Mouse (Mus musculus): ENCODE data around the gene Yipf2.

Yipf2 gene

DNA sequence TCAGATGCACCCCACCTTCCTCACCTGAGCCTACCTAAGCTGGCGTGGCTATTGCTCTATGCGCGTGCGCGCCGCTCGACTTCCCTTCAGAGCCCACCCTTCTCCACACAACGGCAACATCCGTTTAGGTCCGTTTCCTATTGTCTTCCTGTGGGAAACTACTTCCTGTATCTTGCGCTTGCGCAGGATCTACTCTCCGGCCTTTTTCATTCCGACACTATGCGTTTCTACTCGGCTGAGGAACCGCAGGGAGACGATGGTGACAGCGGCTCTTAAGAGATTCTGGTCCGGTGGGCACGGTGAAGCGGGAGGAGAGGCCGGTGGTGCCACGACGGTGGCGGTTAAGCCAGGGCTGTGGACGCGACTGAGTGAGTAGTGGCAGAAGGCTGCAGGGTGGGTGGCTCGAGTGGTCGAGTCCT is at the start of gene Yipf2, which contains the start of gene Timm29:
Gene Yipf2, minus strand, starts transcription at position 126 of the 419 bp plus-strand sequence.
Gene Timm29, plus strand, starts transcription at position 20 of the 419 bp plus-strand sequence.
- DNase-seq (ENCODE audit: low spot score in 2 of 2): peak; percentile 95 to 97

DNA sequence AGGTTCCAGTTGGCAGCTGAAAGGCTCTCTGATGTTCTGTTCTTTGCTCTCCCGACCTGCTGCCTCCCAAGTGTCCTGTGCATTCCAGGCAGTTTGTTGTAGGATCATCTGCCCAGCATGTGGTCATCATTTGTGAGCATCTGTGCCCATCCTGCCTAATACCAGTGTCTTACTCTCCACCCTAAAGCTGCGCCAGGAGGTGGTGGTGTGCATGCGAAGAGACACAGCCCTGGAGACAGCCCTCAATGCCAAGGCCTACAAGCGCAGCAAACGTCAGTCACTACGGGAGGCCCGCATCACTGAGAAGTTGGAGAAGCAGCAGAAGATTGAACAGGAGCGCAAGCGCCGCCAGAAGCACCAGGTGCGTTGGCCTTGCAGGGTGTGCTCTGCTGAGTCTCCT is 46.4 kb upstream of the Yipf2 start:
- DNase-seq (ENCODE audit: low spot score in 2 of 2): no peak

DNA sequence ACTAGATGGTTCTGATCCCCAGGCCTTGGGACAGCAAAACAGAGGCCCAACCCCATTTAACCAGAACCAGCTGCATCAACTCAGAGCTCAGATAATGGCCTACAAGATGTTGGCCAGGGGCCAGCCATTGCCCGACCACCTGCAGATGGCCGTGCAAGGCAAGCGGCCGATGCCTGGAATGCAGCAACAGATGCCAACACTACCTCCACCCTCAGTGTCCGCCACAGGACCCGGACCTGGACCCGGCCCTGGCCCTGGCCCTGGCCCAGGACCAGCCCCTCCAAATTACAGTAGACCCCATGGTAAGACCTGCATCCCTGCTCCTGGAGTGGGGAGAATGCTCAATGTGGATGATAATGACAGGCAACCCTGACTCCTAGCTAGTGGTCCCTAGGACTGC is 43.0 kb upstream of the Yipf2 start:
- DNase-seq (ENCODE audit: low spot score in 2 of 2): no peak

DNA sequence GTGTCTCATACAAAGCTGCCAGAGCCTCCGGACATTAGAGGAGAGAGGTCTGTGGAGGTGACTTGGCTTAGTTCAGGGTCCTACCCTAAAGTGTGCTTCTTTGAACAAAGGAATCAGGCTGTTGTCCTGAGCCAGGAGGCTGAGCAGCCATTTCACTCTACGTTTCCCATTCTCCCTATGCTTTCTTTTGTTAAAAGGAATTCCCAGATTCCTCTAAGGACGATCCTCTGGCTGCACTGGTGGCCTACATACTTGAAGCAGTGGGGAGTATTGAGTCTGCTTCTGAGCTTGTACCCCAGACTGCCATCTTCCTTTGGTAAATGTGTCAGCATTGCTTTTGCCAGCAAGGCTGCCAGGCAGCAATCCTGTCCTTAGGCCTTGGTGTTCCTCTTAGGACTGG is 40.5 kb upstream of the Yipf2 start:
- no peak for DNase-seq (ENCODE audit: low spot score in 2 of 2)

GRCm38 (mm10) chr9:21630673-21631072 is 38.0 kb upstream of the Yipf2 start:
- peak in 1 of 2 experiments; percentile 62 for DNase-seq (ENCODE audit: low spot score in 2 of 2)

DNA sequence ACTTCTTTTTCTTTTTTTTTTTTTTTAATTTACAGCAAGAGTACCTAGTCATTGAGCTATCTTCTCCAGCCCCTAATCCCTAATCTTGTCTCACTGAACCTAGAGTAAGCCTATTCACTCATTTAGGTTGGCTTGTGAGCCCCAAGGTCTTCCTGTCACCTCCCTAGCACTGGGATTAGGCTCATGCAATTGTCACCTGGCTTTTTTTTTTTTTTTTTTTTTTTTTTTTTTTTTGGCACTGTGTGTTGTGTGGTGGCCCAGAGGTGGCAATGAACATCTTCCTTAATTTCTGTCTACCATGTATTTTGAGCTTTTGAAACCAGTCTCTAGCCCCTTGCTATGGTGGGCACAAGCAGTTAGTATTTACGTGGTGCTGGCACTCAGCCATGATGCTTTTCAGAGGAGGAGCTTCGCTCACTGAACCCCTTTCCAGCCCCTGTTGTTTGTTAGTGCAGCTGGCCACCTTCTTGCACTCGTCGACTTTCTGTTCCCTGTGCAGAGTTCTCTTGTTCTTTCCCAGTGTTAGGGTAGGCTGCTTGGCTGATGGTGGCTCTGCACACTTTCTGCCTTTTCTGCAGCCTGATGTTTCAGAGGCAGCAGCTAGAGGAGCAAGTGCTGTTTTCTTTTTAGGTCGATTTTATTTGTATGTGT is 34.6 kb upstream of the Yipf2 start:
- DNase-seq (ENCODE audit: low spot score in 2 of 2): no peak

DNA sequence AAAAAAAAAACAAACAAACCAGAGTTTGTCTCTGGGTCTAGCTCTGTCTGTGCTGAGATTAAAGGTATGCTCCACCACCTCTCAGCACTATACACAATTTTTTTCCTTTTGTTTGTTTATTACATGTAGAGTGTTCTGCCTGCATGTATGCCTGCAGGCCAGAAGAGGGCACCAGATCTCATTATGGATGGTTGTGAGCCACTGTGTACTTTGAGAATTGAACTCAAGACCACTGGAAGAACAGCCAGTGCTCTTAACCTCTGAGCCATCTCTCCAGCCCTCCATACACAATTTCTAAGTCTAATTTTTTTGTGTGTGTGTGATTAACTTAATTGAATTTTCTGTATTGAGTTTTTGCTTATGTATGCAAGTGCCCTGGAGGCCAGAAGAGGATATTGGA is 33.9 kb upstream of the Yipf2 start:
- DNase-seq (ENCODE audit: low spot score in 2 of 2): no peak

GRCm38 (mm10) chr9:21625342-21626339 is 33.0 kb upstream of the Yipf2 start:
- no peak for DNase-seq (ENCODE audit: low spot score in 2 of 2)

DNA sequence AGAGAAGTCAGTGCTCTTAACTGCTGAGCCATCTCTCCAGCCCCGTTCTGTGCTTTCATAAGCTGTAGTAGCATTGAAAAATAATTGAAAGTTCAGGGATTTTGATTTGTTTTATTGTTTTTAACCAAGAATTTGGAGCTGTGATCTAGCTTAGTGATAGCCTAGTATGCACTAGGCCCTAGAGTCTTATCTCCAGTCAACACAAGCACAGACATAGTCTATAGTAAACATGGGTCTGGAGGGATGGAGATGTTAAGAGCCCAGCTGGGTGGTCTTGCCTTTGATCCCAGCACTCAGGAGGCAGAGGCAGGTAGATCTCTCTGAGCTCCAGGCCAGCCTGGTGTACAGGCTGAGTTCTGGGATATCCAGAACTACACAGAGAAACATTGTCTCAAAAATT is 30.0 kb upstream of the Yipf2 start:
- DNase-seq (ENCODE audit: low spot score in 2 of 2): no peak

DNA sequence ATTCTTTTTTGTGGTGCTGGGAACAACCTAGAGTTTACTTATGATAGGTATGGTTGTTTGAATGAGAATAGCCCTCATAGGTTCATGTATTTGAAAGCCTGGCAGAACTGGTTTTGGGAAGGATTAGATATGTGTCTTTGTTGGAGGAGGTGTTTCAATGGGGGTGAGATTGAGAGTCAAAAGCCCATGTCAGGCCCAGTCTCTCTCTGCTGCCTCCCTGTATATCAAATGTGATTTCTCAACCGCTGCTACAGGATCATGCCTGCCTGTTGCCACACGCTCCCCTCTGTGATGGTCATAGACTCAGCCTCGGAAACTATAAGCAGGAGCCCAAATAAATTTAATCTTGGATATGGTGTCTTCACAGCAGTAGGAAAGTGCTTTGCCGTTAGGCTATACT is 27.6 kb upstream of the Yipf2 start:
- DNase-seq (ENCODE audit: low spot score in 2 of 2): no peak

- DNase-seq (ENCODE audit: low spot score in 2 of 2): no peak
Measured at GRCm38 (mm10) chr9:21617066-21617465, 24.4 kb upstream of the Yipf2 start.

DNA sequence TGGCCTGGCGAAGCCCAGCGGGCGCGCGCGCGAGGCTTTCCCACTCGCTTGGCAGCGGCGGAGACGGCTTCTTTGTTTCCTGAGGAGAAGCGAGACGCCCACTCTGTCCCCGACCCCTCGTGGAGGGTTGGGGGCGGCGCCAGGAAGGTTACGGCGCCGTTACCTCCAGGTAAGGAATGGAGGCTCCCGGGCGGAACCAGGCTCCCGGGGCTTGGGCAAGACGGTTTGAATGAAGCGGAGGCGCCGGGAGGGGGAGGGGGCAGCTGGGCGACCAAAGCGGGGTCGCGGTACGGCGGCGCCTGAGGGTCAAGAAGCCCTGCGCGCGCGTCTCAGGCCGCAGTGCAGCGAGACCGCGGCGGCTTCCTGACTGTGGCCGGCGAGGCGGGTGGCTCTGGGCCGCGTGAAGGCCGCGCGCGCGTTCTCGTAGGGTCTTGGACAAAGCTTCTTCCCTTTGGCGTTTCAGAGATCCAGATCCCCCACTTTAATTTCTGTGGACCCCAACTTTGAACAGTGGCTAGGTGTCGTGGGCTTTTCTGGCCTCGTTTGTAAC is 23.7 kb upstream of the Yipf2 start:
- DNase-seq (ENCODE audit: low spot score in 2 of 2): peak; percentile 81 to 84

DNA sequence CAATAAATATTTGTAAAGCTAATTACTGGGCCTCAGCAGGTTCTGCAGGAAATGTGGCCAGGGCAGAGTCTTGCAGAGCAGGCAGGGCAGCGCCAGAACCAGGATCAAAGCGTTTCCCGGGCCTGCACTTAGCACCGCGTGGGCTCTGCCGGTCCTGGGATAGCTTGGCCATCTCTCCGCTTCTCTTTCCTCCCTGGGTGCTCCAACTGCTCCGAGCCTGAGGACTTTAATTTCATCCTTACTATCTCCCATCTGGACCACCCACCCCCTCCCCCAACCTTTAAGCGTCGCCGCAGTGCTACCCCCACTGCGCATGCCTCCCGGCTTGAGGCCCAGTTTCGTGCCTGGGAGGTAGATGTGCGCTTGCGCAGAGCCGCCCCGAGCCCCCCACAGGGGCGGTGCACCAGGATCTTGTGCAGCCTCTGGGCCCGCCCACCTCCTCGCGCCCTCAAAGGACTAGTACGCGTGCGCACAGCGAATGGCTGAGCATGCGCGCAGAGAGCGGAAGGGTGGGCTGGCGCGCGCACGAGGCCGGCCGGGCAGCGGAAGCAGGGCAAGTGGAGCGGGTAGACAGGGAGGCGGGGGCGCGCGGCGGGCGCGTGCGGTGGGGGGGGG is 23.1 kb upstream of the Yipf2 start, which contains the start of gene Smarca4:
Gene Smarca4, plus strand, starts transcription at position 553 of the 615 bp plus-strand sequence.
- DNase-seq (ENCODE audit: low spot score in 2 of 2): peak; percentile 100

DNA sequence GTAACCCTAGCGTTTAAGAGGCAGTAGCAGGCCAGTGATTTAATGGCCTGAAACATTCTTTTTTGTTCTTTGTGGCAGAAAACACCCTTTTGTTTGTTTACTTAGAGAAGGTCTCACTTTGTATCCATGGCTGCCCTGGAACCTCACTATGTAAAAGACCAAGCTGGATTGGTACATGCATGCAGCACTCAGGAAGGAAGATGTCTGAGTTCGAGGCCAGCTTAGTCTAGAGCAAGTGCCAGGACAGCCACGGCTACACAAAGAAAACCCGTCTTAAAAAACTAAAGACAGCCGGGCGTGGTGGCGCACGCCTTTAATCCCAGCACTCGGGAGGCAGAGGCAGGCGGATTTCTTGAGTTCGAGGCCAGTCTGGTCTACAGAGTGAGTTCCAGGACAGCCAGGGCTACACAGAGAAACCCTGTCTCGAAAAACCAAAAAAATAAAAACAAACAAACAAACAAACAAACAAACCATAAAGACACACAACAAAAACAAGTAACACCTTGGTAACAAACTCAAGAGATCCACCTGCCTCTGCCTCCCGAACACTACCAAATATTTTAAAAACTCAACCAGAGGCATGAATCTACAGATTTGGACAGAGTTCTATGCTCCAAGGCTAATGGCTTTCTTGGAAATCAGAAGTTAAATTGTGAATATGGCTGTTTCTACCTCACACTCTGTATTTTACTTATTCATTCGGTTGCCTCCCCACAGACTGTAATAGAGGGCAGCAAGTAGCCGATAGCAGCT is 22.4 kb upstream of the Yipf2 start:
- no peak for DNase-seq (ENCODE audit: low spot score in 2 of 2)

DNA sequence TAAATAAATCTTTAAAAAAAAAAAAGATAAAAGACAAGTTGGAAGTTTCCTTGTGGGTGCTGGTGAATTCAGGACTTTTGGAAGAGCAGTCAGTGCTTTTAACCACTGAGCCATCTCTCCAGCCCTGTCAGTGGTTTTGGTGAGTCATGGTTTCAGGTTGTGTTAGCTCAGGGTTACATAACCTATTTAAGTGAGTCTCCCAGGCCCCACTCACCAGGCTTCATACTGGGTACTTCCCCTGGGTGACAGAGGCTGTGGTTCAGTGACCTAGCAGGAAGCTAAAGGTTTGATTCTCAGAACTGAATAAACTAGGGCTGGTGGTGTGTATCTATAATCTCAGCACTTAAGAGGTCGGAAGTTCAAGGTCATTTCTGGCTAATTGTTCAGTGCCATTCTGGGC is 17.2 kb upstream of the Yipf2 start:
- DNase-seq (ENCODE audit: low spot score in 2 of 2): no peak

DNA sequence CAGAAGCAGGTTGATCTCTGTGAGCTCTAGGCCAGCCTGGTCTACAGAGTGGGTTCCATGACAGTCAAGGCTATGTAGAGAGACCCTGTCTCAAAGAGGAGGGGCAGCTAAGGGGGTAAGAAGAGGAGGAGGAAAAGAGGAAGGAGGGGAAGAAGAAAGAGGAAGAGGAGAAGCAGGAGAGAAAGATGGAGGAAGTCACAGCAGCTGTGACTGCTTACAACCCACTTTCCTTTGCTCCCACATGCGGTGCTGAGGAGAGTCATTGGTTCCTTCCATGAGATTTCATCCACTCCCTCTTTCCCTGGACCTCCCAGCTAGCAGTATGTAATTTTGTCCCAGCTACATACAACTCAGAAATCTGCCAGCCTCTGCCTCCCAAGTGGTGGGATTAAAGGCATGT is 14.0 kb upstream of the Yipf2 start:
- DNase-seq (ENCODE audit: low spot score in 2 of 2): no peak

- no peak for DNase-seq (ENCODE audit: low spot score in 2 of 2)
Measured at GRCm38 (mm10) chr9:21605865-21606264, 13.2 kb upstream of the Yipf2 start.

- DNase-seq (ENCODE audit: low spot score in 2 of 2): no peak
Measured at GRCm38 (mm10) chr9:21604119-21604518, 11.5 kb upstream of the Yipf2 start.

DNA sequence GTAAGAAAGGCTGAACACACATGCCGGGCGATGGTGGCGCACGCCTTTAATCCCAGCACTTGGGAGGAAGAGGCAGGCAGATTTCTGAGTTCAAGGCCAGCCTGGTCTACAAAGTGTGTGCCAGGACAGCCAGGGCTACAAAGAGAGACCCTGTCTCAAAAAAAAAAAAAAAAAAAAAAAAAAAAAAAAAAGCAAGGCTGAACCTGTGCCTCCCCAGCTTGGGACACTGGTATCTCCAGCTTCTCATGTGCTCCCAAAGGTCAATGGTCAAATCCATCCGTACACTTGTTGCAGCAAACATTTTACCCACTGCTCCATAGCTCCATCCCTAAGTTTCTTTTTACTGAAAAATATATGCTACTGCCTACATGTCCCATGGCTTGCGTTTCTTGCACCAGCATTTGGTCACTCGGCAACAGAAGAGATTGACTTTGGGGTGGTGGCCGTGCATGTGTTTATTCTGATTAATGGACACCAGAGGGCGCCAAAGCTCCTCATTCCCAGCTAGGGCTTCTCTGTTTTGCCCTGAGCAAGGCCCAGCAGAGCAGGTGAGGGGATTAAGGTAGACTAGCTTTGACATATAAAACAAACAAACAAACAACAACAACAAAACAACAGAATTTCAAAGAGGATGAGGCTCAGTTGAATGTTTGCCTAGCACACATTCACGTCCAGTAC is 9.2 kb upstream of the Yipf2 start:
- DNase-seq (ENCODE audit: low spot score in 2 of 2): peak; percentile 65 to 78

DNA sequence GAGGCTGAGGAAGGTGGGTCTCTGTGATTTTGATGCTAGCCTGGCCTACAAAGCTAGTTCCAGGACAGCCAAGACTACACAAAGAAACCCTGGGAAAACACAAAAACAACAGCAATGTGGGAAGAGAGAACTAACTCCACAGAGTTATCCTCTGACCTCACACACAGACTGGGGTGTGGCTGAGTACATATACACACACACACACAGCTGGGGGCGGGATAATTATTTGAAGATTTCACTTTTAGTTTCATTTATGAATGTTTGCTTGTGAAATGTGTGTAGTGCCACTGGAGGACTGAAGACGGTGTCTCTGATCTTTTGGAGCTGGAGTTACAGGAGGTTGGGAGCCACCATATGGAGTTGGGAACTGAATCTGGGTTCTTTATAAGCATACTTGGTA is 8.4 kb upstream of the Yipf2 start:
- DNase-seq (ENCODE audit: low spot score in 2 of 2): no peak

DNA sequence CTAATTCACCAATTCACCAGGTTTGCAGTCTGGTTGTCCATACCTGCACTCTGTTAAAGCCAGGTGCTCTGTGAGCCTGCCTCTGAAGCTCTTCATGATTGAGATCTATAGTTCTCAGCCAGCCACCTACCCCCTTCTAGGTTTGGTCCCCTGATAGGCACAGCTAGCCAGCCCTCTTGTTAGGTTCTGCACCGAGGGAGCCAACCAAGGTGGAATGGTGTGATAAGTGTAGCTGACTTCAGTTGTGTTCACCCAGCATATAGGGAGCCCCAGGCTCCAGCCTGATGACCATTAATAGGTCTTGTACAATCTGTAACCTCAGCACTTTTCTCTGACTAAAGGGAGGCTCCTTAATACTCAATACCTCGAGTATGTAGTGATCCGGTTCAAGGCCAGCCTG is 7.6 kb upstream of the Yipf2 start:
- DNase-seq (ENCODE audit: low spot score in 2 of 2): no peak
